Mouse (Mus musculus) embryonic facial prominence, embryonic 13.5 days (tissue): ENCODE data around the gene Fmn2. TPM values are rescaled to one million over a fixed set of nuclear protein-coding genes. Genes with fewer than 3 reads are reported as not detected.

Experiments used
- ATAC-seq: fragments of 200-750 bp; cut with Nextera tagmentation; 2 replicates; pipeline ENCODE4 v1.8.0; 2017; ENCODE audit warnings: low read depth; ENCODE audit not compliant: insufficient number of reproducible peaks, insufficient read depth, low FRiP score, low TSS enrichment
- H3K27ac ChIP-seq: fragments of 300-500 bp; sonication (generic); 2 replicates; pipeline ENCODE4 v1.5.1; 2015; ENCODE audit warnings: moderate library complexity, mild to moderate bottlenecking, inconsistent platforms
- H3K27me3 ChIP-seq: fragments of 300-500 bp; sonication (generic); 2 replicates; pipeline ENCODE4 v1.6.1; 2015; ENCODE audit warnings: mild to moderate bottlenecking, inconsistent platforms
- H3K36me3 ChIP-seq: fragments of 300-500 bp; sonication (generic); 2 replicates; pipeline ENCODE4 v1.6.1; 2015; ENCODE audit warnings: mild to moderate bottlenecking, inconsistent platforms
- H3K4me1 ChIP-seq: fragments of 300-500 bp; sonication (generic); 2 replicates; pipeline ENCODE4 v1.6.1; 2015; ENCODE audit warnings: inconsistent platforms
- H3K4me2 ChIP-seq: fragments of 300-500 bp; sonication (generic); 2 replicates; pipeline ENCODE4 v1.6.1; 2015; ENCODE audit warnings: moderate library complexity, mild to moderate bottlenecking, inconsistent platforms
- H3K4me3 ChIP-seq: fragments of 300-500 bp; sonication (generic); 2 replicates; pipeline ENCODE4 v1.5.1; 2015; ENCODE audit warnings: mild to moderate bottlenecking, inconsistent platforms
- H3K9ac ChIP-seq: fragments of 300-500 bp; sonication (generic); 2 replicates; pipeline ENCODE4 v1.6.1; 2015; ENCODE audit warnings: mild to moderate bottlenecking, inconsistent platforms
- H3K9me3 ChIP-seq: fragments of 300-500 bp; sonication (generic); 2 replicates; pipeline ENCODE4 v1.6.1; 2016; ENCODE audit warnings: inconsistent platforms
- WGBS: fragments of 180-500 bp; shearing (Covaris S2); methylation state at CpG from one replicate; pipeline ENCODE4 v1.1.7; 2015; ENCODE audit warnings: mixed read lengths; 5-methylcytosine and 5-hydroxymethylcytosine counted together
- polyA plus RNA-seq: library from polyadenylated mRNA; unstranded; fragments of >200 nt; fragmentation: Nextera tagmentation; extraction: Ambion mirVana; gene quantifications from 2 replicates; pipeline ENCODE4 v1.2.1, GENCODE M21; 2015

Fmn2 gene
- polyA plus RNA-seq, 1 experiment from 2014 or later: 3.2 TPM

- no peaks in the 10 kb centered on the region for H3K9me3 ChIP-seq
- H3K9ac ChIP-seq: no peak overlapping the region
- H3K4me1 ChIP-seq: peaks cover 8% of the 10 kb centered on the region; the same call in 1 of the 2 replicates
- no peaks in the 10 kb centered on the region for H3K27me3 ChIP-seq
- no peak overlapping the region for H3K27ac ChIP-seq
- H3K36me3 ChIP-seq: peaks cover 14% of the 10 kb centered on the region
- H3K4me2 ChIP-seq: no peak overlapping the region
- ATAC-seq: no peak
- 95% methylated on average over 23 of the region's 23 CpGs for WGBS
- H3K4me3 ChIP-seq: no peak overlapping the region
These were observed 335.2 kb downstream of the Fmn2 start for GRCm38 (mm10) chr1:174836861-174837260.

- H3K9me3 ChIP-seq: no peaks in the 10 kb centered on the region
- H3K27ac ChIP-seq: no peak overlapping the region
- no peak for ATAC-seq
- H3K4me1 ChIP-seq: 0 out of 2 replicates have a peak, but pooled peaks cover 7% of the 10 kb centered on the region
- H3K4me3 ChIP-seq: no peak overlapping the region
- H3K4me2 ChIP-seq: no peak overlapping the region
- no peak overlapping the region for H3K9ac ChIP-seq
- 63% methylated on average over 6 of the region's 6 CpGs for WGBS
- no peaks in the 10 kb centered on the region for H3K36me3 ChIP-seq
- no peaks in the 10 kb centered on the region for H3K27me3 ChIP-seq
These were observed 343.2 kb downstream of the Fmn2 start for GRCm38 (mm10) chr1:174844786-174845185.

- no peaks in the 10 kb centered on the region for H3K36me3 ChIP-seq
- H3K9ac ChIP-seq: no peak overlapping the region
- H3K4me1 ChIP-seq: peaks cover 5% of the 10 kb centered on the region
- no peak overlapping the region for H3K4me3 ChIP-seq
- no peaks in the 10 kb centered on the region for H3K27me3 ChIP-seq
- ATAC-seq: no peak
- H3K4me2 ChIP-seq: no peak overlapping the region
- no peaks in the 10 kb centered on the region for H3K9me3 ChIP-seq
- H3K27ac ChIP-seq: no peak overlapping the region
- 67% methylated on average over 2 of the region's 2 CpGs for WGBS
These were observed 354.6 kb downstream of the Fmn2 start for GRCm38 (mm10) chr1:174856188-174856587.

GRCm38 (mm10) chr1:174860407-174861118 is 358.9 kb downstream of the Fmn2 start:
- H3K27me3 ChIP-seq: no peaks in the 10 kb centered on the region
- H3K9me3 ChIP-seq: no peaks in the 10 kb centered on the region
- 50% methylated on average over 10 of the region's 10 CpGs for WGBS
- H3K4me2 ChIP-seq: no peak overlapping the region
- no peak overlapping the region for H3K4me3 ChIP-seq
- H3K36me3 ChIP-seq: no peaks in the 10 kb centered on the region
- H3K9ac ChIP-seq: no peak overlapping the region
- H3K4me1 ChIP-seq: peaks cover 5% of the 10 kb centered on the region
- H3K27ac ChIP-seq: no peak overlapping the region
- ATAC-seq: peak; percentile 75

Other genes with a start within 250 kb of the Fmn2 start
- not detected in 2 replicates for gene Olfr419, start 249.8 kb upstream of the Fmn2 start, polyA plus RNA-seq
- not detected in 2 replicates for gene Mptx1, start 171.3 kb upstream of the Fmn2 start, polyA plus RNA-seq
- not detected in 2 replicates for gene Olfr417, start 136.7 kb upstream of the Fmn2 start, polyA plus RNA-seq
- gene Olfr248, start 110.8 kb upstream of the Fmn2 start, polyA plus RNA-seq: not detected in 2 replicates
- gene Olfr414, start 77.8 kb upstream of the Fmn2 start, polyA plus RNA-seq: not detected in 2 replicates
- not detected in 2 replicates for gene Olfr220, start 59.7 kb upstream of the Fmn2 start, polyA plus RNA-seq